Mouse (Mus musculus) cerebellum, adult 11 months (tissue): Measurements from ENCODE around the gene Gm20388.

Source experiments
- DNase-seq: peaks from one replicate; pipeline ENCODE4 v3.0.0; 2022

Gene Gm20388

GRCm38 (mm10) chr8:122282035-122282358 lies 2371.4 kb downstream of the Gm20388 start, which contains the start of gene Zfpm1:
Gene Zfpm1, plus strand, starts transcription at chr8:122282141.
- DNase-seq = no peak

GRCm38 (mm10) chr8:122282501-122283355 lies 2372.1 kb downstream of the Gm20388 start:
- peak; percentile 53 for DNase-seq

- DNase-seq = no peak
Measured at GRCm38 (mm10) chr8:122283356-122284202, 2372.9 kb downstream of the Gm20388 start.

GRCm38 (mm10) chr8:122284203-122284658 lies 2373.6 kb downstream of the Gm20388 start:
- peak; percentile 43 for DNase-seq

GRCm38 (mm10) chr8:122284659-122285261 lies 2374.1 kb downstream of the Gm20388 start:
- DNase-seq = no peak

GRCm38 (mm10) chr8:122285727-122286126 lies 2375.1 kb downstream of the Gm20388 start:
- DNase-seq = no peak

- DNase-seq = no peak
Measured at GRCm38 (mm10) chr8:122286899-122287298, 2376.3 kb downstream of the Gm20388 start.

GRCm38 (mm10) chr8:122287742-122288141 lies 2377.1 kb downstream of the Gm20388 start:
- DNase-seq = no peak

- DNase-seq = no peak
Measured at GRCm38 (mm10) chr8:122288344-122288743, 2377.7 kb downstream of the Gm20388 start.

- DNase-seq = no peak
Measured at GRCm38 (mm10) chr8:122291075-122291474, 2380.4 kb downstream of the Gm20388 start.

- DNase-seq = no peak
Measured at GRCm38 (mm10) chr8:122291549-122291948, 2380.9 kb downstream of the Gm20388 start.

GRCm38 (mm10) chr8:122293484-122293883 lies 2382.8 kb downstream of the Gm20388 start:
- no peak for DNase-seq

GRCm38 (mm10) chr8:122294273-122294683 lies 2383.6 kb downstream of the Gm20388 start:
- DNase-seq = no peak

- no peak for DNase-seq
Measured at GRCm38 (mm10) chr8:122295389-122295788, 2384.7 kb downstream of the Gm20388 start.

- DNase-seq = peak; percentile 71
Measured at GRCm38 (mm10) chr8:122296173-122297001, 2385.7 kb downstream of the Gm20388 start.

GRCm38 (mm10) chr8:122299581-122300254 lies 2389.1 kb downstream of the Gm20388 start:
- DNase-seq = no peak

GRCm38 (mm10) chr8:122301081-122301480 lies 2390.4 kb downstream of the Gm20388 start:
- no peak for DNase-seq

- no peak for DNase-seq
Measured at GRCm38 (mm10) chr8:122301866-122302265, 2391.2 kb downstream of the Gm20388 start.

- DNase-seq = no peak
Measured at GRCm38 (mm10) chr8:122303451-122303850, 2392.8 kb downstream of the Gm20388 start.

- DNase-seq = no peak
Measured at GRCm38 (mm10) chr8:122304058-122304457, 2393.4 kb downstream of the Gm20388 start.

GRCm38 (mm10) chr8:122306660-122307399 lies 2396.2 kb downstream of the Gm20388 start:
- DNase-seq = no peak
